Mouse (Mus musculus) MEL-GATA-1-ER (cell line): Measurements from ENCODE around the gene Ptprg.

ENCODE experiments used
- DNase-seq: peaks from one replicate; pipeline ENCODE4 v3.0.0-alpha.2; 2012; ENCODE audit warnings: low read depth; ENCODE audit errors: extremely low read depth

Gene Ptprg

GRCm38 (mm10) chr14:11682441-11682840 is 129.1 kb downstream of the Ptprg start:
- DNase-seq, result no peak

GRCm38 (mm10) chr14:11683386-11684081 is 130.2 kb downstream of the Ptprg start:
- no peak for DNase-seq

GRCm38 (mm10) chr14:11684104-11684503 is 130.8 kb downstream of the Ptprg start:
- DNase-seq, result no peak

GRCm38 (mm10) chr14:11687541-11687940 is 134.2 kb downstream of the Ptprg start:
- no peak for DNase-seq

GRCm38 (mm10) chr14:11688142-11688541 is 134.8 kb downstream of the Ptprg start:
- DNase-seq, result no peak

- DNase-seq, result no peak
Measured at GRCm38 (mm10) chr14:11690066-11690465, 136.7 kb downstream of the Ptprg start.

GRCm38 (mm10) chr14:11691531-11691930 is 138.2 kb downstream of the Ptprg start:
- no peak for DNase-seq

GRCm38 (mm10) chr14:11698880-11699279 is 145.5 kb downstream of the Ptprg start:
- no peak for DNase-seq

- no peak for DNase-seq
Measured at GRCm38 (mm10) chr14:11699654-11700053, 146.3 kb downstream of the Ptprg start.

GRCm38 (mm10) chr14:11701516-11702249 is 148.4 kb downstream of the Ptprg start:
- DNase-seq, result no peak

GRCm38 (mm10) chr14:11702770-11703477 is 149.6 kb downstream of the Ptprg start:
- DNase-seq, result no peak

GRCm38 (mm10) chr14:11704871-11705270 is 151.5 kb downstream of the Ptprg start:
- DNase-seq, result no peak

- no peak for DNase-seq
Measured at GRCm38 (mm10) chr14:11709352-11709751, 156.0 kb downstream of the Ptprg start.

GRCm38 (mm10) chr14:11709798-11710197 is 156.5 kb downstream of the Ptprg start:
- DNase-seq, result no peak

- no peak for DNase-seq
Measured at GRCm38 (mm10) chr14:11710410-11711122, 157.2 kb downstream of the Ptprg start.

- DNase-seq, result no peak
Measured at GRCm38 (mm10) chr14:11712146-11712545, 158.8 kb downstream of the Ptprg start.

GRCm38 (mm10) chr14:11716230-11716629 is 162.9 kb downstream of the Ptprg start:
- DNase-seq, result no peak

GRCm38 (mm10) chr14:11718201-11718600 is 164.9 kb downstream of the Ptprg start:
- DNase-seq, result no peak

- no peak for DNase-seq
Measured at GRCm38 (mm10) chr14:11719259-11719658, 165.9 kb downstream of the Ptprg start.

GRCm38 (mm10) chr14:11722101-11722500 is 168.8 kb downstream of the Ptprg start:
- DNase-seq, result no peak

GRCm38 (mm10) chr14:11723876-11724275 is 170.5 kb downstream of the Ptprg start:
- DNase-seq, result no peak
